Mouse (Mus musculus) cerebellum, adult 2 months (tissue): ENCODE results near the gene Atxn1.

Experiments used
- CTCF ChIP-seq: fragments of 200-500 bp; IDR thresholded peaks from 2 replicates; pipeline ENCODE4 v1.5.1; 2011; ENCODE audit warnings: low read depth, mild to moderate bottlenecking, control low read depth, low read length, moderate library complexity, borderline replicate concordance; ENCODE audit not compliant: insufficient read depth
- POLR2A ChIP-seq: fragments of 200-500 bp; IDR thresholded peaks from 2 replicates; pipeline ENCODE4 v1.6.1; 2011; ENCODE audit warnings: low read length, control low read depth, borderline replicate concordance; ENCODE audit not compliant: insufficient read depth

- TF ChIP-seq POLR2A (no peak), CTCF (no peak)
Measured at GRCm38 (mm10) chr13:45643780-45644395, 320.9 kb downstream of the Atxn1 start.
